Mouse (Mus musculus): ENCODE results near the gene Ctdnep1. TPM values are rescaled to one million over a fixed set of nuclear protein-coding genes. Genes with fewer than 3 reads are reported as not detected.

The Ctdnep1 gene
- polyA plus RNA-seq, 1 experiment from 2014 or later, result 20.3 TPM

DNA sequence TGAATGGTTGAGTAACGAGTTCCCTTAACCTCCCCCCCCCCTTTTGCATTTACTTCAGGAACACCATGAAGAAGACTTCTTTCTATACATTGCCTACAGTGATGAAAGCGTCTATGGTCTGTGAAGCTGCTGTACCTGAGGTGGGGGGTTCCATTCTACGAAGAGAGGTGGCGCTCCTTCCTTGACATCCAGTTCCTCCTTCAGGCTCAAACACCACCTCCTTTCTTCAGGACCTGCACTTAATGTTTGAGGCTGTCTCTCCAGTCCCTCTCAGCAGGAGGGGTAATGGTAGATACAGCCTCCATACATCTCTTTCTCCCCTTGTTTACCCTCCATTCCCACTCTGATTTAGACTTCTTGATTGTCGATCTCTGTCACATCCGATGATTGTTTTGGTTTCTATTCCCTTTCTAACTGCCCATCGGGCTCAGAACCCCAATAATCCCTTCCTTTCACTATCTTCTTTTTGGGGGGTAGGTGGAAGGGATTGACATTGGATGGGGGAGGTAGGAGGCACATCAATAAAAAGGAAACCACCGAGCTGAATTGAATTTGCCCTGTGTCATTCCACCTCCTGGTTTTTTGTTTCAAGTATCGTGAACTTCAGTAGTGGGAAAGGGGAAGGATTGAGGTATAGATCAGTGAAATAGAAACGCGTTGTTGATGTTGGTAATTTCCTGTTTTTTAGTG is 13.6 kb downstream of the Ctdnep1 start:
- H3K4me1 ChIP-seq (ENCODE audit: control insufficient read depth, insufficient read depth, low read length), result peaks cover 13% of the 10 kb centered on the region
- H3K9ac ChIP-seq (ENCODE audit: low read depth, low read length), result no peak overlapping the region
- H3K4me3 ChIP-seq (ENCODE audit: low read depth, low read length), result no peak overlapping the region
- H3K9me3 ChIP-seq (replicated peaks; ENCODE audit: control insufficient read depth, low read length), result no peaks in the 10 kb centered on the region
- H3K4me2 ChIP-seq, result peak overlapping the region; percentile 52
- H3K27ac ChIP-seq (ENCODE audit: low read depth, low read length), result peak overlapping the region; percentile 57; the same call in 1 of the 2 replicates
- H3K27me3 ChIP-seq (ENCODE audit: control insufficient read depth, insufficient read depth, low read length), result no peaks in the 10 kb centered on the region
- 82% methylated on average over 11 of the region's 11 CpGs for WGBS (ENCODE audit: insufficient replicate concordance)
- H3K36me3 ChIP-seq (ENCODE audit: control insufficient read depth, insufficient read depth, low read length), result peaks cover 22% of the 10 kb centered on the region
- no peak for ATAC-seq (replicated peaks; ENCODE audit: insufficient number of reproducible peaks, low FRiP score, low TSS enrichment)

DNA sequence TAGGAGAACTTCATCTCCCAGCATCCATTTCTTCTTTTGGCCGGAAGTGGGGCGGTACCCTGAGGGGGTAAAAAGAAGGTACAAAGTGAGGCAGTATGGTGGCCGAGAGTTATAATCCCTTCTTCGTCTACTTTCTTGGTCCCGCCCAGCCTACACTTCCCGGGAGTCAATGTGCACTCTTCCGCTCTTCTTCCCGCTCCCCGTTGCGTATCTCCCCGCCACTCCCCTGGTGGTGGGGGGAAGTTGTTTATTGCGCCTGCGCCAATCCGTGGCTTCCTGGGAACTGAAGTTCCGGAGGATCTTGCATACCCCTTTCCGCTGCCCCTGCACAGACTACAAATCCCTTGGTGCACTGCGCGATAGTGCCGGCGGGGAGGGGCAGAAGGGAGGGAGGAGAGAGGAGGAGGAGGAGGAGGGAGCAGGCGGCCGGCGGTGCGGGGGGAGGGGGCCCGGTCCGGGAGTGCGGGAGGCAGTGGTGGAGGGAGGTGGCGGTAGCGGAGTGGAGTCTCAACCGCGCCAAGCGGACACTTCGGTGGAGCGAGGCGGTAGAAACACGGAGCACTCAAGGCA is 14.5 kb downstream of the Ctdnep1 start, which contains the start of gene Phf23:
Gene Phf23, plus strand, starts transcription at position 387 of the 570 bp plus-strand sequence.
- ATAC-seq (replicated peaks; ENCODE audit: insufficient number of reproducible peaks, low FRiP score, low TSS enrichment), result peak; percentile 76

DNA sequence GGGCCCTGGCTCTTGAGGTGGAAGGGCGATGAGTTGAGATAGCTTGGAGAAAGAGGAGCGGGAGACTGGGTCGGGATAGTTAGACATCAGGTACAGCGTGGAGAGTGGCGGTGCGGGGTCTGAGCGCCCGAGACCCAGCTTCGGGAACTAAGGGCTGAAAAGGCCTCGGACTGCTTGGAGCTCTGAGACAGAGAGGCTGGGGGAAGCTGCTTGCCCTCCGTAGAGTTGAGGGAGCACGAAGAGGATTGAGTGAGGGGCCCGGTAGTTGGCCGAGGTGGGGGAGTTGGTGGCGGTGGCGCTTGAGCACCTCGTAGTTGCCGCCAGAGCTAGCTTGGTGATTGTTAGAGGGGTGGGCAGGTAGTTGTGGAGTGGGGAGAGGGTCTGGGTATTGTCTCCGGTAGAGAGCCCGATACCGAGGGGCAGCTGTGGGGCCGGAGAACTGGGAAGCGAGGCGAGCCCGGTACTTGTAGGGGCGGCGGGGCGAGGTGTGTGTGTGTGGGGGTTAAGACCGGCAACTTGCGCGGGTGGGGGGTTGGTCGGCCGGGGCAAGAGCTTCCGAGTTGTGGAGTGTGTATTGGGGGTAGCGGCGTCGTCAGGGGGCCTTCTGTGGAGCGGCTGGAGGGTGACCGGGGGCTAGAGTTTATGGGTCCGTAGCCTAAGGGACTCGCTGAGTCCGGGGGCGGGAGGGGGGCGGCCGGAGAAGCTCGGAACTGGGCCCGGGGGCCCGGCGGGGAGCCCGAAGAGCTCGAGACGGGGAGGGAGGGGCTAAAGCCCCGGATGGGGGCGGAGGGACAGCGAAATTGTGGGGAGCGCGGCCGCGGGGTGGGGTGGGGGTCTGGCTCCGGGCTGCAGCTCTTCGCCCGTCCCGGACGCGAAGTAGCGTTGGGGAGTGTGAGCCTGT is 15.5 kb downstream of the Ctdnep1 start:
- Histone ChIP-seq H3K4me1 (ENCODE audit: control insufficient read depth, insufficient read depth, low read length) (peaks cover 18% of the 10 kb centered on the region), H3K36me3 (ENCODE audit: control insufficient read depth, insufficient read depth, low read length) (peaks cover 24% of the 10 kb centered on the region), H3K27me3 (ENCODE audit: control insufficient read depth, insufficient read depth, low read length) (no peaks in the 10 kb centered on the region), H3K4me3 (ENCODE audit: low read depth, low read length) (peak overlapping the region; percentile 88), H3K9me3 (replicated peaks; ENCODE audit: control insufficient read depth, low read length) (no peaks in the 10 kb centered on the region), H3K27ac (ENCODE audit: low read depth, low read length) (peak overlapping the region; percentile 99), H3K4me2 (peak overlapping the region; percentile 59), H3K9ac (ENCODE audit: low read depth, low read length) (peak overlapping the region; percentile 97)
- 1% methylated on average over 59 of the region's 66 CpGs for WGBS (ENCODE audit: insufficient replicate concordance)
- peak; percentile 6; the same call in 1 of the 2 replicates for ATAC-seq (replicated peaks; ENCODE audit: insufficient number of reproducible peaks, low FRiP score, low TSS enrichment)

More for the DNA sequence above, 14.5 kb downstream of the Ctdnep1 start, which contains the start of gene Phf23:
- H3K36me3 ChIP-seq (ENCODE audit: control insufficient read depth, insufficient read depth, low read length), result peaks cover 24% of the 10 kb centered on the region
- under 1% methylated on average over 36 of the region's 36 CpGs for WGBS (ENCODE audit: insufficient replicate concordance)
- H3K27ac ChIP-seq (ENCODE audit: low read depth, low read length), result peak within 1 kb of the TSS; percentile 99
- H3K27me3 ChIP-seq (ENCODE audit: control insufficient read depth, insufficient read depth, low read length), result no peaks in the 10 kb centered on the region
- peaks cover 16% of the 10 kb centered on the region for H3K4me1 ChIP-seq (ENCODE audit: control insufficient read depth, insufficient read depth, low read length)
- peak within 1 kb of the TSS; percentile 97 for H3K9ac ChIP-seq (ENCODE audit: low read depth, low read length)
- peak within 1 kb of the TSS; percentile 59 for H3K4me2 ChIP-seq
- peak within 1 kb of the TSS; percentile 88 for H3K4me3 ChIP-seq (ENCODE audit: low read depth, low read length)
- no peaks in the 10 kb centered on the region for H3K9me3 ChIP-seq (replicated peaks; ENCODE audit: control insufficient read depth, low read length)

DNA sequence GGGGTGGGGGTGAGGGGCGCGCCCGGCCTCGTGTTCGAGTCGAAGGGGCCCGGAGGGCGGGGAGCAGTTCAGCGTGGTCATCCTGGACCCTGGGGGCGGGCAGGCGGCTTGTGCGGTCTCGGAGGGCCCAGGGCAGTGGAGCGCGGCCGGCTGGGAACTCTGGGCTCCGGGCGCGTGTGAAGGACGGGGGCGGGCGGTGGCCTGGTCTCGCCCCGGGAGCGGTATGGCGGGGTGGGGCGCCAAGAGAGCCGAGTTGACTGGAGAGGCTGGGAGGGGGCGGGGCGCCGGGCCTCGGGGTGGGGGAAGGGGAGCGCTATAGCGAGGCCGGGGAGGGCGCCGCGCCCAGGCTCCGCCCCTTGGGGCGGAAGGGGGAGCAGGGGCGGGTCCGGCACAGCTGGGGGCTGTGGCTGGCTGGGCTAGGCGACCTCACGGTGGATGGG is 16.1 kb downstream of the Ctdnep1 start:
- Histone ChIP-seq H3K4me2 (peak overlapping the region; percentile 59), H3K9ac (ENCODE audit: low read depth, low read length) (peak overlapping the region; percentile 97), H3K27me3 (ENCODE audit: control insufficient read depth, insufficient read depth, low read length) (no peaks in the 10 kb centered on the region), H3K4me3 (ENCODE audit: low read depth, low read length) (peak overlapping the region; percentile 88), H3K9me3 (replicated peaks; ENCODE audit: control insufficient read depth, low read length) (no peaks in the 10 kb centered on the region), H3K36me3 (ENCODE audit: control insufficient read depth, insufficient read depth, low read length) (peaks cover 24% of the 10 kb centered on the region), H3K4me1 (ENCODE audit: control insufficient read depth, insufficient read depth, low read length) (peaks cover 23% of the 10 kb centered on the region), H3K27ac (ENCODE audit: low read depth, low read length) (peak overlapping the region; percentile 99)
- ATAC-seq (replicated peaks; ENCODE audit: insufficient number of reproducible peaks, low FRiP score, low TSS enrichment), result peak; percentile 74
- WGBS (ENCODE audit: insufficient replicate concordance), result under 1% methylated on average over 36 of the region's 44 CpGs

DNA sequence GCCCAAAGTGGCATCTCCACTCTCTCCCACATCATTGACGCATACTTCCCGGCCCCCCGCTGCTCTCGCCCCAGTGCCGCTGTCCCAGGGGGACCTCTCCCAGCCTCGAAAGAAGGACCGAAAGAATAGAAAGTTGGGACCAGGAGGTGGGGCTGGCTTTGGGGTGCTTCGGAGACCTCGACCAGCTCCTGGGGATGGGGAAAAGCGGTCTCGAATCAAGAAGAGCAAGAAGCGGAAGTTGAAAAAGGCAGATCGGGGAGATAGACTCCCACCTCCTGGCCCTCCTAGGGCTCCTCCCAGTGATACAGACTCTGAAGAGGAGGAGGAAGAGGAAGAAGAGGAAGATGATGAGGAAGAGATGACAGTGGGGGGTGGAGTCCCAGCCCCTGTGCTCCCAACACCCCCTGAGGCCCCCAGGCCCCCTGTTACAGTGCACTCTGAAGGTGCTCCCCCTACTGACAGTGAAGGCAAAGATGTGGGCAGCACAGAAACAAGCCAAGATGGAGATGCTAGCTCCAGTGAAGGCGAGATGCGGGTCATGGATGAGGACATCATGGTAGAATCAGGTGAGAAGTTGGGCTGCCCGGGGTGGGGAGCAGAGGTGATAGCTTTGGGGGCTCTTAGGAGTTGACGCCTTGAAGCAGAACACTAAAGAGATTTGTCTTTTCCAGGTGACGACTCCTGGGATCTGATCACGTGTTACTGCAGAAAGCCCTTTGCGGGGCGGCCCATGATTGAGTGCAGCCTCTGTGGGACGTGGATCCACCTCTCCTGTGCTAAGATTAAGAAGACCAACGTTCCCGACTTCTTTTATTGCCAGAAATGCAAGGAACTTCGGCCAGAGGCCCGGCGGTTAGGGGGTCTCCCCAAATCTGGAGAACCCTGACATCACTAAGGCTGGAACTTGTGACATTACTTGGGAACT is 17.9 kb downstream of the Ctdnep1 start:
- WGBS (ENCODE audit: insufficient replicate concordance), result 91% methylated on average over 27 of the region's 27 CpGs
- H3K27ac ChIP-seq (ENCODE audit: low read depth, low read length), result no peak overlapping the region
- no peak for ATAC-seq (replicated peaks; ENCODE audit: insufficient number of reproducible peaks, low FRiP score, low TSS enrichment)
- no peaks in the 10 kb centered on the region for H3K27me3 ChIP-seq (ENCODE audit: control insufficient read depth, insufficient read depth, low read length)
- no peak overlapping the region for H3K4me3 ChIP-seq (ENCODE audit: low read depth, low read length)
- H3K4me1 ChIP-seq (ENCODE audit: control insufficient read depth, insufficient read depth, low read length), result peaks cover 26% of the 10 kb centered on the region
- no peak overlapping the region for H3K9ac ChIP-seq (ENCODE audit: low read depth, low read length)
- no peak overlapping the region for H3K4me2 ChIP-seq
- H3K36me3 ChIP-seq (ENCODE audit: control insufficient read depth, insufficient read depth, low read length), result peaks cover 20% of the 10 kb centered on the region
- no peaks in the 10 kb centered on the region for H3K9me3 ChIP-seq (replicated peaks; ENCODE audit: control insufficient read depth, low read length)

DNA sequence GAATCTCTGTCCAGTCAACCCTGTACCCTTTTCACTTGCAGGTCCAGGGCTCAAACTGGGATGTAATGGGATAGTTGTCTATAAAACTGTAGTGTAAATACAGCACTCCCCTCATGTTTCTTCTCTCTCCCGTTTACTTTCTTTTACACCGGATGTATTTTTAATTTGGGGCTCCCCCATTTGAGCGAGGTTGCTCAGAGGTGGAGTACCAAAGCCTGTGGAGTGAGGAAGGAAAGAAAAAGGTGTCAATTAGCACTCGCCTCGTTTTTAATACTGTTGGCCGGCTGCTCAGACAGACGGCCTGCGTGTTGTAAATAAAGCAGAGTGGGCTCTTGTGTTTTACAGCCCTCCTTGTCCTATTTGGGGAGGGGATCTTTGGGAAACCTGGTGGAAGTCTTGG is 18.7 kb downstream of the Ctdnep1 start:
- H3K4me2 ChIP-seq, result peak overlapping the region; percentile 80; the same call in 1 of the 2 replicates
- H3K4me1 ChIP-seq (ENCODE audit: control insufficient read depth, insufficient read depth, low read length), result peaks cover 26% of the 10 kb centered on the region
- peak overlapping the region; percentile 77; the same call in 1 of the 2 replicates for H3K4me3 ChIP-seq (ENCODE audit: low read depth, low read length)

DNA sequence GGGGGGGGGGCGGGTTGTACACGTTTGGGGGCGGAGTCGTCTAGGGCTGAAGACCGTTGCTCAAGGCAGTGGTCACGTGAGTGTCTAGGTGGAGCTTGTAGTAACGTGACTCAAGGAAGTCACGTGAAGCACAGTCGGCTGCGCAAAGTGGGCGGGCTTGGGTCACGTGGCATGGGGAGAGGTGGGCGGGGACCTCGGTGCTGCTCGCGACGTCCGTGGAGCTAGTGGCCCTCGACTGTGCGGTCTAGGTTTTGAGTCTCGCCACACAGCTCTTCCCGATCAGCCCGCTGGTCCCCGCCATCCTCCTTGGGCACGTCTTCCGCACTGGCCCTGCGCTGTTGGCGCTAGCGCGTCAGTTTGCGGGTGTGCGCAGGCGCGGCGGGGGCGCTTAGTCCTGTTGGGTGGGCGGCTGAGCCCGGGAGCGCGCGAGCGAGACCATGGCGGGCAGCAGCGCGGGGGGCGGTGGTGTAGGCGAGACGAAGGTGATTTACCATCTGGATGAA is 19.5 kb downstream of the Ctdnep1 start, which contains the start of gene Dvl2:
Gene Dvl2, plus strand, starts transcription at position 200 of the 503 bp plus-strand sequence.
- WGBS (ENCODE audit: insufficient replicate concordance), result under 1% methylated on average over 48 of the region's 48 CpGs
- peak; percentile 70 for ATAC-seq (replicated peaks; ENCODE audit: insufficient number of reproducible peaks, low FRiP score, low TSS enrichment)
- peaks cover 26% of the 10 kb centered on the region for H3K4me1 ChIP-seq (ENCODE audit: control insufficient read depth, insufficient read depth, low read length)

More for the DNA sequence above, 18.7 kb downstream of the Ctdnep1 start:
- peaks cover 16% of the 10 kb centered on the region for H3K36me3 ChIP-seq (ENCODE audit: control insufficient read depth, insufficient read depth, low read length)
- no peak for ATAC-seq (replicated peaks; ENCODE audit: insufficient number of reproducible peaks, low FRiP score, low TSS enrichment)
- no peaks in the 10 kb centered on the region for H3K9me3 ChIP-seq (replicated peaks; ENCODE audit: control insufficient read depth, low read length)
- H3K9ac ChIP-seq (ENCODE audit: low read depth, low read length), result no peak overlapping the region
- no peaks in the 10 kb centered on the region for H3K27me3 ChIP-seq (ENCODE audit: control insufficient read depth, insufficient read depth, low read length)
- 87% methylated on average over 8 of the region's 8 CpGs for WGBS (ENCODE audit: insufficient replicate concordance)
- H3K27ac ChIP-seq (ENCODE audit: low read depth, low read length), result peak overlapping the region; percentile 91

More for the DNA sequence above, 19.5 kb downstream of the Ctdnep1 start, which contains the start of gene Dvl2:
- Histone ChIP-seq H3K27ac (ENCODE audit: low read depth, low read length) (peak within 1 kb of the TSS; percentile 91), H3K27me3 (ENCODE audit: control insufficient read depth, insufficient read depth, low read length) (no peaks in the 10 kb centered on the region), H3K36me3 (ENCODE audit: control insufficient read depth, insufficient read depth, low read length) (peaks cover 16% of the 10 kb centered on the region), H3K9me3 (replicated peaks; ENCODE audit: control insufficient read depth, low read length) (no peaks in the 10 kb centered on the region), H3K9ac (ENCODE audit: low read depth, low read length) (peak within 1 kb of the TSS; percentile 84), H3K4me3 (ENCODE audit: low read depth, low read length) (peak within 1 kb of the TSS; percentile 77), H3K4me2 (peak within 1 kb of the TSS; percentile 80)
